Mouse (Mus musculus) hindbrain, embryonic 13.5 days (tissue): ENCODE measurements at regions not wholly inside any gene's neighbourhood (a gene's known extent, or its start where the extent isn't known, plus 50 kb on each side); places are given as distances from the start of the nearest gene placed in this dataset.
A peak's percentile ranks its signal among the peaks of the same experiment; 100 is the strongest.

Experiments used
- ATAC-seq: fragments of 200-750 bp; cut with Nextera tagmentation; 2 replicates; pipeline ENCODE4 v1.8.0; 2017; ENCODE audit warnings: moderate TSS enrichment; ENCODE audit not compliant: low FRiP score
- H3K27ac ChIP-seq: fragments of 300-500 bp; sonication (generic); 2 replicates; pipeline ENCODE4 v1.5.1; 2015; ENCODE audit warnings: inconsistent platforms, mild to moderate bottlenecking, moderate library complexity
- H3K27me3 ChIP-seq: fragments of 300-500 bp; sonication (generic); 2 replicates; pipeline ENCODE4 v1.6.1; 2015; ENCODE audit warnings: mild to moderate bottlenecking, inconsistent platforms
- H3K36me3 ChIP-seq: fragments of 300-500 bp; sonication (generic); 2 replicates; pipeline ENCODE4 v1.6.1; 2015; ENCODE audit warnings: mild to moderate bottlenecking, inconsistent platforms
- H3K4me1 ChIP-seq: fragments of 300-500 bp; sonication (generic); replicated peaks from 2 replicates; pipeline ENCODE4 v1.6.1; 2015; ENCODE audit warnings: inconsistent platforms
- H3K4me2 ChIP-seq: fragments of 300-500 bp; sonication (generic); 2 replicates; pipeline ENCODE4 v1.6.1; 2015; ENCODE audit warnings: inconsistent platforms, mild to moderate bottlenecking, moderate library complexity
- H3K4me3 ChIP-seq: fragments of 300-500 bp; sonication (generic); 2 replicates; pipeline ENCODE4 v1.5.1; 2015; ENCODE audit warnings: mild to moderate bottlenecking, inconsistent platforms
- H3K9ac ChIP-seq: fragments of 300-500 bp; sonication (generic); 2 replicates; pipeline ENCODE4 v1.6.1; 2015; ENCODE audit warnings: mild to moderate bottlenecking, inconsistent platforms
- H3K9me3 ChIP-seq: fragments of 300-500 bp; sonication (generic); 2 replicates; pipeline ENCODE4 v1.6.1; 2016; ENCODE audit warnings: inconsistent platforms
- WGBS: fragments of 180-500 bp; shearing (Covaris S2); methylation state at CpG from one replicate; pipeline ENCODE4 v1.1.7; 2015; 5-methylcytosine and 5-hydroxymethylcytosine counted together

GRCm38 (mm10) chr9:23911851-23912250, 185.9 kb upstream of the Npsr1 start:
- no peak overlapping the region for H3K9ac ChIP-seq
- H3K27ac ChIP-seq = no peak overlapping the region
- no peaks in the 10 kb centered on the region for H3K4me1 ChIP-seq
- no peaks in the 10 kb centered on the region for H3K27me3 ChIP-seq
- 86% methylated on average over 1 of the region's 1 CpGs for WGBS
- H3K9me3 ChIP-seq = no peaks in the 10 kb centered on the region
- H3K4me3 ChIP-seq = no peak overlapping the region
- no peaks in the 10 kb centered on the region for H3K36me3 ChIP-seq
- no peak for ATAC-seq
- H3K4me2 ChIP-seq = no peak overlapping the region

DNA sequence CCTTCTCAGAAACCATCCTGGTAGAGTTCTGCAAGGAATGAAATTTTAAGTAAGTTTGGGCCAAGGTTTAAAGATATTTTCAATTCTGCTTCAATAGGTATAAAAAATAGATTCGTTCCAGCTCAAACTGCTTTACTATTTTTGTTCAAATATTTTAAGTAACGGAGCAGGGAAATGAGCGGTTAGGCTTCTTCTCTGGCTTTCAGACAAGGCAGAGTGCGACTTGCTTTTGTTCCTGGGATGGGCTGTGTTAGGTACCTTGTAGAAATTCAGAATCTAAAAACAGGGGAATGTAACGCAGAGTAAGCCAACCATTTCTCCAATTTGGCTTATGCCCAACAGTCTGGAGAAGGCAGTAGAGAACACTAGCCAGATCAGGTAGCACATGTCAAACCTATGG, 180.5 kb upstream of the Npsr1 start:
- 92% methylated on average over 5 of the region's 5 CpGs for WGBS
- Histone ChIP-seq H3K27me3 (no peaks in the 10 kb centered on the region), H3K4me1 (peaks cover 3% of the 10 kb centered on the region), H3K9ac (no peak overlapping the region), H3K36me3 (no peaks in the 10 kb centered on the region), H3K4me2 (no peak overlapping the region), H3K4me3 (no peak overlapping the region), H3K9me3 (no peaks in the 10 kb centered on the region), H3K27ac (no peak overlapping the region)
- ATAC-seq = no peak

- ATAC-seq = peak; percentile 91
- Histone ChIP-seq H3K9ac (no peak overlapping the region), H3K4me1 (peaks cover 3% of the 10 kb centered on the region), H3K27me3 (no peaks in the 10 kb centered on the region), H3K9me3 (no peaks in the 10 kb centered on the region), H3K36me3 (no peaks in the 10 kb centered on the region), H3K27ac (no peak overlapping the region), H3K4me3 (no peak overlapping the region), H3K4me2 (no peak overlapping the region)
- WGBS = 45% methylated on average over 3 of the region's 3 CpGs
Observed at GRCm38 (mm10) chr9:23919191-23919904, 178.4 kb upstream of the Npsr1 start.

DNA sequence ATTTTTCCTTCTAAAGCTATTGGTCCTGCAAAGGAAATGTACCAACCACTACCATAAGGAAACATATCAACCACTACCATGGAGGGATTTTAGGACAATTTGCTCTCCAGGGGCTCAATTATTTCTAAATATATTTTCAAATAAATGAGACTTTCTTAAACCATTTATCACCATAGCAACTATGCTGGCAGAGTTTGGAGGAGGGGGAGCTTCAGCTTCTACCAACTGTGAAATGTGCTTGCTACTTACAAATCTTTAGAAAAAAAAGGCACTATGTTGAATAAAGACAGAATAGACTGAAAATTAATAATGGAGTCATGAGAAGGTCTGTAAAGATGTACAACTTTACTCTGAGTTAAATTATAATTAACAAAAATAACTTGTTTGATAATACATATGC, 165.6 kb upstream of the Npsr1 start:
- no peak overlapping the region for H3K4me2 ChIP-seq
- H3K27me3 ChIP-seq = no peaks in the 10 kb centered on the region
- no peak for ATAC-seq
- no peaks in the 10 kb centered on the region for H3K4me1 ChIP-seq
- no peaks in the 10 kb centered on the region for H3K9me3 ChIP-seq
- no peak overlapping the region for H3K4me3 ChIP-seq
- H3K9ac ChIP-seq = no peak overlapping the region
- no peaks in the 10 kb centered on the region for H3K36me3 ChIP-seq
- no peak overlapping the region for H3K27ac ChIP-seq

DNA sequence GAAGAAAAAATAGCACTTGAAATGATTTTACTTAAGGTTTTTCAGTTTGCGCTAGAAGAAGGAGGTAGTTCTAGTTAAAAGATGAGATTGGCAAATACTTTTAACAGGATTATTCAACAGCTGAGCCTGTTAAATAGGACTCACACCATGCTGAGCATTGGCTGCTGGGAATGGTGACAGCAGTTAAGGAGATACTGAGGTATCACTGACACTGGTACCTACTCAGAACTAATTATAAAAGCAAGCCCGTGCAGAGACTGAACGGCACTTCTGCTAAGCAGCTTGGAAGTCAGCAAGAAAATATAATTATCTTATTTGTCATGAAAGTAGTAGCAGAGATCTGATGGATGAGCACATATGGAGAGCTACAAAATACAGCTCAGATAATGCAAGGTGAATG, 163.5 kb upstream of the Npsr1 start:
- no peak overlapping the region for H3K9ac ChIP-seq
- ATAC-seq = no peak

GRCm38 (mm10) chr9:23952543-23952942, 145.3 kb upstream of the Npsr1 start:
- H3K27ac ChIP-seq = no peak overlapping the region
- no peaks in the 10 kb centered on the region for H3K9me3 ChIP-seq
- ATAC-seq = no peak
- H3K27me3 ChIP-seq = no peaks in the 10 kb centered on the region
- H3K9ac ChIP-seq = no peak overlapping the region
- H3K36me3 ChIP-seq = no peaks in the 10 kb centered on the region
- no peak overlapping the region for H3K4me2 ChIP-seq
- no peaks in the 10 kb centered on the region for H3K4me1 ChIP-seq
- H3K4me3 ChIP-seq = no peak overlapping the region
- 98% methylated on average over 2 of the region's 2 CpGs for WGBS

More for the DNA sequence above, 163.5 kb upstream of the Npsr1 start:
- H3K9me3 ChIP-seq = no peaks in the 10 kb centered on the region
- H3K4me1 ChIP-seq = no peaks in the 10 kb centered on the region
- no peak overlapping the region for H3K4me2 ChIP-seq
- H3K27me3 ChIP-seq = no peaks in the 10 kb centered on the region
- no peaks in the 10 kb centered on the region for H3K36me3 ChIP-seq
- no peak overlapping the region for H3K4me3 ChIP-seq
- H3K27ac ChIP-seq = no peak overlapping the region
- WGBS = 86% methylated on average over 3 of the region's 3 CpGs

GRCm38 (mm10) chr9:23956593-23956992, 141.2 kb upstream of the Npsr1 start:
- H3K4me1 ChIP-seq = no peaks in the 10 kb centered on the region
- H3K27ac ChIP-seq = no peak overlapping the region
- H3K9ac ChIP-seq = no peak overlapping the region
- H3K27me3 ChIP-seq = no peaks in the 10 kb centered on the region
- no peak overlapping the region for H3K4me3 ChIP-seq
- ATAC-seq = no peak
- H3K9me3 ChIP-seq = no peaks in the 10 kb centered on the region
- H3K4me2 ChIP-seq = no peak overlapping the region
- no peaks in the 10 kb centered on the region for H3K36me3 ChIP-seq

GRCm38 (mm10) chr9:23969736-23970135, 128.1 kb upstream of the Npsr1 start:
- H3K36me3 ChIP-seq = no peaks in the 10 kb centered on the region
- no peak for ATAC-seq
- H3K27me3 ChIP-seq = no peaks in the 10 kb centered on the region
- no peak overlapping the region for H3K4me2 ChIP-seq
- no peaks in the 10 kb centered on the region for H3K4me1 ChIP-seq
- no peak overlapping the region for H3K27ac ChIP-seq
- H3K9ac ChIP-seq = no peak overlapping the region
- no peak overlapping the region for H3K4me3 ChIP-seq
- WGBS = 86% methylated on average over 2 of the region's 2 CpGs
- no peaks in the 10 kb centered on the region for H3K9me3 ChIP-seq

GRCm38 (mm10) chr9:23973206-23973605, 124.6 kb upstream of the Npsr1 start:
- H3K4me1 ChIP-seq = no peaks in the 10 kb centered on the region
- H3K9ac ChIP-seq = no peak overlapping the region
- H3K27ac ChIP-seq = no peak overlapping the region
- H3K27me3 ChIP-seq = no peaks in the 10 kb centered on the region
- no peaks in the 10 kb centered on the region for H3K36me3 ChIP-seq
- no peak overlapping the region for H3K4me2 ChIP-seq
- 71% methylated on average over 1 of the region's 1 CpGs for WGBS
- no peak overlapping the region for H3K4me3 ChIP-seq
- no peak for ATAC-seq
- H3K9me3 ChIP-seq = no peaks in the 10 kb centered on the region

GRCm38 (mm10) chr9:23977574-23977973, 120.2 kb upstream of the Npsr1 start:
- 85% methylated on average over 4 of the region's 4 CpGs for WGBS
- ATAC-seq = no peak
- no peaks in the 10 kb centered on the region for H3K4me1 ChIP-seq
- H3K9ac ChIP-seq = no peak overlapping the region
- no peaks in the 10 kb centered on the region for H3K27me3 ChIP-seq
- no peak overlapping the region for H3K4me3 ChIP-seq
- no peaks in the 10 kb centered on the region for H3K9me3 ChIP-seq
- H3K27ac ChIP-seq = no peak overlapping the region
- H3K4me2 ChIP-seq = no peak overlapping the region
- no peaks in the 10 kb centered on the region for H3K36me3 ChIP-seq

DNA sequence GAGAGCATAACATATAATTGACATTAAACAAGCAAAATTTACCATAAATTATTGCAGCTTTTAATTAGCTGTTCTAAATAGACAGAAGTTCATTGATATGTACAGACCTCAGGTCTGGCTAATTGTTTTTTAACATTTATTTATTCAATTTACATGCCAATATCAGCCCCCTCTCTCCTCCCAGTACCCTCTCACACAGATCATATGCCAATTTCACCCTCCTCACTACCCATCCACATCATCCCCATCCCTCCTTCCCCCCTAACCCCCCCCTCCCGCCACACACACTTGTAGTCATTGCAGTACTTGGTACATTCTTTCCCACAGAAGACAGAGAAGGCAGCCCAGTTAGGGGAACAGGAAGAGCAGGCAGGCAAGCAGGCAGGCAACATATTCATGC, 91.4 kb upstream of the Npsr1 start:
- WGBS = 95% methylated on average over 1 of the region's 1 CpGs
- no peak overlapping the region for H3K27ac ChIP-seq
- H3K36me3 ChIP-seq = no peaks in the 10 kb centered on the region
- no peaks in the 10 kb centered on the region for H3K4me1 ChIP-seq
- H3K27me3 ChIP-seq = no peaks in the 10 kb centered on the region
- ATAC-seq = no peak
- no peak overlapping the region for H3K4me2 ChIP-seq
- H3K4me3 ChIP-seq = no peak overlapping the region
- H3K9me3 ChIP-seq = no peaks in the 10 kb centered on the region
- no peak overlapping the region for H3K9ac ChIP-seq

DNA sequence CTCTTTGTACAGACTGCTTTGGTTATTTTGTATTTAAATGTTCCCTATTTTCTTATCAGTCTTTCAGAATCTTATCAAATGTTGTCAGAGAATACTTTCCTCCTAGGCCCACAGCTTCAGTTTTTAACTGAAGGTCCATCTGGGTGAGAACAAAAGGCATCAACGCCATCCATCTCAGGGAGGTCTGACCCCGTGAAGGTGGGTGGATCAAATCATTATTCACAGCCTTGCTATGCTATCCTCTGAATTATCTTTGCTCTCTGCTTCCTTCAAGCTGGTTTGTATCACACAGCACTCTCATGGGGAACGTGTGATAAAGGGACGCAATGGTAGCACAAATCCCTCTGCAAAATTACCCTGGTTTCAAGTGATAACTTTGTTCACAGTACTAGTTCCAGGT, 59.5 kb upstream of the Npsr1 start:
- Histone ChIP-seq H3K36me3 (no peaks in the 10 kb centered on the region), H3K9ac (no peak overlapping the region), H3K4me3 (no peak overlapping the region), H3K27ac (no peak overlapping the region), H3K4me1 (no peaks in the 10 kb centered on the region), H3K9me3 (no peaks in the 10 kb centered on the region), H3K4me2 (no peak overlapping the region), H3K27me3 (no peaks in the 10 kb centered on the region)
- 59% methylated on average over 4 of the region's 4 CpGs for WGBS
- no peak for ATAC-seq
